Mouse (Mus musculus) G1E (cell line): Measurements from ENCODE around the gene Pkdrej. TPM values are rescaled to one million over a fixed set of nuclear protein-coding genes. Genes with fewer than 3 reads are reported as not detected.
"Not testable (repeated sequence)": the region's sequence is repeated elsewhere in the genome, so short reads cannot be mapped to it uniquely, and the experiment has no call there.

Source experiments
- ATAC-seq: 2 replicates; pipeline ENCODE4 v1.8.0; 2016; ENCODE audit warnings: mild to moderate bottlenecking; ENCODE audit not compliant: insufficient number of reproducible peaks, poor library complexity, low FRiP score, severe bottlenecking; ENCODE audit errors: extremely low read depth
- DNase-seq: peaks from one replicate; pipeline ENCODE4 v3.0.0; 2012; ENCODE audit warnings: low spot score
- H3K27me3 ChIP-seq: 2 replicates; pipeline ENCODE4 v1.6.1; 2012; ENCODE audit warnings: mild to moderate bottlenecking, low read length, inconsistent platforms; ENCODE audit not compliant: insufficient read depth
- H3K36me3 ChIP-seq: replicated peaks from 2 replicates; pipeline ENCODE3; 2012; ENCODE audit warnings: mild to moderate bottlenecking, inconsistent platforms
- H3K4me1 ChIP-seq: 2 replicates; pipeline ENCODE4 v1.6.1; 2012; ENCODE audit warnings: low read depth, low read length, inconsistent platforms, mixed read lengths; ENCODE audit not compliant: insufficient read depth
- H3K4me3 ChIP-seq: 2 replicates; pipeline ENCODE4 v1.5.1; 2012; ENCODE audit warnings: low read depth, mild to moderate bottlenecking, inconsistent platforms, low read length, moderate library complexity, mixed read lengths
- H3K9me3 ChIP-seq: replicated peaks from 2 replicates; pipeline ENCODE4 v1.6.1; 2012; ENCODE audit warnings: inconsistent platforms
- CTCF ChIP-seq: IDR thresholded peaks from 2 replicates; pipeline ENCODE4 v1.5.1; 2012; ENCODE audit warnings: low read depth, low read length, inconsistent platforms, mixed read lengths
- GATA1 ChIP-seq: IDR thresholded peaks from 2 replicates; pipeline ENCODE4 v1.6.1; 2012; ENCODE audit warnings: borderline replicate concordance, low read length, inconsistent platforms, mixed read lengths
- GATA2 ChIP-seq: IDR thresholded peaks from 2 replicates; pipeline ENCODE4 v1.6.1; 2012; ENCODE audit warnings: low read depth, low read length, inconsistent platforms, borderline replicate concordance
- POLR2AphosphoS5 ChIP-seq: IDR thresholded peaks from 2 replicates; pipeline ENCODE4 v1.6.1; 2012; ENCODE audit warnings: low read depth, low read length, inconsistent platforms; ENCODE audit not compliant: insufficient replicate concordance
- TAL1 ChIP-seq: conservative IDR thresholded peaks from 2 replicates; pipeline ENCODE4 v1.6.1; 2012; ENCODE audit warnings: low read depth, low read length, inconsistent platforms, mixed read lengths
- polyA plus RNA-seq: library from polyadenylated mRNA; stranded (reverse); fragments of >175 nt; gene quantifications from 2 replicates; pipeline ENCODE4 v1.2.3, GENCODE M21; 2012
- total RNA-seq, 2 experiments: library from RNA; stranded (forward) in 1 of 2; stranded (reverse) in 1 of 2; fragments of 200-1000 nt in 1 of 2; fragments of >200 nt in 1 of 2; fragmentation: Nextera tagmentation in 1 of 2; gene quantifications; 2 replicates each; pipeline ENCODE4 v1.2.3; 2014 to 2017

Pkdrej gene
- total and polyA plus RNA-seq, 3 experiments, result 0.11 TPM; not detected in 2

- ATAC-seq (no peak), DNase-seq (no peak)
- Histone ChIP-seq H3K27me3 (peaks cover 7% of the 10 kb centered on the region; the same call in 1 of the 2 replicates), H3K36me3 (no peaks in the 10 kb centered on the region), H3K4me1 (no peaks in the 10 kb centered on the region; the same call in 1 of the 2 replicates), H3K9me3 (no peaks in the 10 kb centered on the region), H3K4me3 (no peak overlapping the region)
- TF ChIP-seq GATA1, result no peak
- no peak for TF ChIP-seq TAL1
- TF ChIP-seq CTCF, result no peak
- no peak for TF ChIP-seq POLR2AphosphoS5
- no peak for TF ChIP-seq GATA2
Measured at GRCm38 (mm10) chr15:85787482-85787881, 34.1 kb downstream of the Pkdrej start.

- Histone ChIP-seq H3K36me3 (no peaks in the 10 kb centered on the region), H3K9me3 (no peaks in the 10 kb centered on the region), H3K4me1 (no peaks in the 10 kb centered on the region; the same call in 1 of the 2 replicates), H3K27me3 (peaks cover 7% of the 10 kb centered on the region; the same call in 1 of the 2 replicates), H3K4me3 (no peak overlapping the region)
- ATAC-seq (no peak; the same call in 1 of the 2 replicates), DNase-seq (no peak)
- TF ChIP-seq GATA1, result no peak
- no peak for TF ChIP-seq TAL1
- no peak for TF ChIP-seq POLR2AphosphoS5
- no peak for TF ChIP-seq CTCF
- TF ChIP-seq GATA2, result no peak
Measured at GRCm38 (mm10) chr15:85786711-85787110, 34.8 kb downstream of the Pkdrej start.

- Histone ChIP-seq H3K9me3 (no peaks in the 10 kb centered on the region), H3K36me3 (no peaks in the 10 kb centered on the region)
Measured at GRCm38 (mm10) chr15:85784341-85784740, 37.2 kb downstream of the Pkdrej start.

GRCm38 (mm10) chr15:85783146-85783545 is 38.4 kb downstream of the Pkdrej start:
- no peak for DNase-seq
- Histone ChIP-seq H3K4me3 (no peak overlapping the region), H3K36me3 (no peaks in the 10 kb centered on the region), H3K4me1 (no peaks in the 10 kb centered on the region; the same call in 1 of the 2 replicates), H3K9me3 (no peaks in the 10 kb centered on the region), H3K27me3 (peaks cover 4% of the 10 kb centered on the region; the same call in 1 of the 2 replicates)
- TF ChIP-seq TAL1 (no peak), CTCF (no peak), GATA2 (no peak), GATA1 (no peak), POLR2AphosphoS5 (no peak)
- ATAC-seq, result no peak

More at GRCm38 (mm10) chr15:85784341-85784740, 37.2 kb downstream of the Pkdrej start:
- Histone ChIP-seq H3K27me3 (peaks cover 7% of the 10 kb centered on the region; the same call in 1 of the 2 replicates), H3K4me1 (no peaks in the 10 kb centered on the region; the same call in 1 of the 2 replicates), H3K4me3 (no peak overlapping the region)
- ATAC-seq (no peak), DNase-seq (no peak)
- TF ChIP-seq TAL1 (no peak), CTCF (no peak), POLR2AphosphoS5 (no peak), GATA1 (no peak), GATA2 (no peak)

- H3K4me3 ChIP-seq, H3K36me3 ChIP-seq, ATAC-seq, H3K4me1 ChIP-seq, H3K27me3 ChIP-seq, H3K9me3 ChIP-seq, DNase-seq: not testable (repeated sequence)
Measured at GRCm38 (mm10) chr15:85778891-85779290, 42.6 kb downstream of the Pkdrej start.

- DNase-seq, result no peak
- no peak for ATAC-seq
Measured at GRCm38 (mm10) chr15:85776771-85777170, 44.8 kb downstream of the Pkdrej start.

GRCm38 (mm10) chr15:85776241-85776640 is 45.3 kb downstream of the Pkdrej start:
- Histone ChIP-seq H3K4me3 (no peak overlapping the region), H3K9me3 (no peaks in the 10 kb centered on the region), H3K36me3 (no peaks in the 10 kb centered on the region), H3K4me1 (no peaks in the 10 kb centered on the region), H3K27me3 (no peaks in the 10 kb centered on the region)
- no peak for DNase-seq
- TF ChIP-seq GATA2, result no peak
- TF ChIP-seq GATA1, result no peak
- TF ChIP-seq CTCF, result no peak
- TF ChIP-seq TAL1, result no peak
- no peak for TF ChIP-seq POLR2AphosphoS5
- no peak for ATAC-seq

More at GRCm38 (mm10) chr15:85776771-85777170, 44.8 kb downstream of the Pkdrej start:
- no peaks in the 10 kb centered on the region for H3K27me3 ChIP-seq
- TF ChIP-seq CTCF (no peak), GATA1 (no peak), POLR2AphosphoS5 (no peak), TAL1 (no peak), GATA2 (no peak)
- H3K4me1 ChIP-seq, result no peaks in the 10 kb centered on the region
- H3K4me3 ChIP-seq, result no peak overlapping the region
- no peaks in the 10 kb centered on the region for H3K9me3 ChIP-seq
- H3K36me3 ChIP-seq, result no peaks in the 10 kb centered on the region
